23 mouse cellular contexts compared by ENCODE assay signal in the genomic region with DNA sequence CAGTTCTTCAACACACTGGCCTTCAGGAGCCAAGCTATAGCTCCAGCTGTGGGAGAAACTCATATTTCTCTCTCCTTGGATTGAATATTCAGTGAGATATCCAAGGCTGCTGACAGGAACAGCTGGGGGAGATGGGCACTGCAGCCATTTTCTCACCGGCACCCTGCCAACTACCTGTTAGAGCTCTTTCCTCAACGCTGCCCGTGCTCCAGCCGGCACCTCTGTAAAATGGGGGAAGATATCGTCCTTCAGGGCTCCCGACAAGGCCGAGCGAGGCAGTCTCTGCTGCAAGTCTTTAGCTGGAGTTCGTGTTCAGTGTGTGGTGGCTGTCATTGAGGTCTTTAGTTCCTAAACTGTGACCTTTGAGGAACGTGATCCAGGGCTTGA. TPM values are rescaled to one million over a fixed set of nuclear protein-coding genes. Genes with fewer than 3 reads are reported as not detected.
DNase-seq lines count a peak whose midpoint lies in the region; ATAC-seq lines count a peak whose summit lies in the region.
"Had no signal": no experiment of that assay in that cellular context is flagged by ENCODE, and none has a peak within 500 bp of the region (broad histone marks: within the 10 kb centered on the region; RNA-seq: fewer than 3 reads in every experiment).

No protein-coding gene starts in this region.

- peak overlapping the region; percentile 19; the same call in 1 of the 2 replicates for H3K4me3 ChIP-seq in heart, embryonic 10.5 days
- no peak overlapping the region for H3K4me3 ChIP-seq in embryonic facial prominence, embryonic 10.5 days
- H3K4me3 ChIP-seq in heart, embryonic 14.5 days (ENCODE audit: control insufficient read depth in 1 of 2, insufficient read depth in 1 of 2, low read depth in 1 of 2, low read length in 2 of 2): no peak overlapping the region
- no peak overlapping the region for H3K4me3 ChIP-seq in limb, embryonic 10.5 days
- H3K4me3 ChIP-seq: forebrain, embryonic 13.5 days; layer of hippocampus, adult 2 months; left cerebral cortex, adult 2 months; midbrain, embryonic 13.5 days had no signal

- no peak for DNase-seq in heart, embryonic 10.5 days (ENCODE audit: low spot score)
- no peak for DNase-seq in heart, postnatal 25 days (ENCODE audit: low spot score)
- DNase-seq in embryonic facial prominence, embryonic 10.5 days (ENCODE audit: low spot score): peak; percentile 31
- DNase-seq in limb, embryonic 10.5 days (ENCODE audit: low spot score): no peak
- DNase-seq in thymus, postnatal 25 days: no peak
- DNase-seq in gastrocnemius, postnatal 10 days: no peak
- DNase-seq: adrenal gland, postnatal 36 days; cerebellum, adult 9-10 months; kidney, postnatal 25 days; liver, postnatal 0 days; lung, postnatal 14 days; right cerebral cortex, postnatal 14 days had no signal

- intact Hi-C loops in heart, postnatal 25 days (cut with DNase I): no loop called here

- ATAC-seq in heart, embryonic 14.5 days (ENCODE audit: insufficient number of reproducible peaks, insufficient read depth, low FRiP score, low read depth): peak; percentile 40; the same call in 1 of the 2 replicates
- ATAC-seq: forebrain, embryonic 13.5 days; intestine, postnatal 0 days; liver, postnatal 0 days; midbrain, embryonic 13.5 days; Patski had no signal

- peak overlapping the region; percentile 47 for H3K4me2 ChIP-seq in heart, embryonic 14.5 days (ENCODE audit: low read length)
- H3K4me2 ChIP-seq: forebrain, embryonic 13.5 days; liver, embryonic 11.5 days; midbrain, embryonic 13.5 days had no signal

- WGBS in heart, embryonic 10.5 days: 47% methylated on average over 10 of the region's 10 CpGs
- WGBS in embryonic facial prominence, embryonic 10.5 days: 51% methylated on average over 10 of the region's 10 CpGs
- 26% methylated on average over 10 of the region's 10 CpGs for WGBS in heart, embryonic 14.5 days
- 51% methylated on average over 10 of the region's 10 CpGs for WGBS in limb, embryonic 10.5 days

- peaks cover 50% of the 10 kb centered on the region for H3K4me1 ChIP-seq in heart, embryonic 10.5 days
- H3K4me1 ChIP-seq in embryonic facial prominence, embryonic 10.5 days: peaks cover 47% of the 10 kb centered on the region
- H3K4me1 ChIP-seq in heart, embryonic 14.5 days (ENCODE audit: control insufficient read depth in 2 of 2, insufficient read depth in 2 of 2, low read length in 2 of 2): peaks cover 27 to 46% of the 10 kb centered on the region in 2 experiments
- H3K4me1 ChIP-seq in limb, embryonic 10.5 days: peaks cover 60% of the 10 kb centered on the region

- no peaks in the 10 kb centered on the region for H3K9me3 ChIP-seq in heart, embryonic 10.5 days
- H3K9me3 ChIP-seq in embryonic facial prominence, embryonic 10.5 days: no peaks in the 10 kb centered on the region
- H3K9me3 ChIP-seq in heart, embryonic 14.5 days (ENCODE audit: control insufficient read depth, low read length): no peaks in the 10 kb centered on the region
- no peaks in the 10 kb centered on the region for H3K9me3 ChIP-seq in limb, embryonic 10.5 days (replicated peaks)
- H3K9me3 ChIP-seq: forebrain, embryonic 13.5 days; G1E; midbrain, embryonic 13.5 days had no signal

- H3K27me3 ChIP-seq in heart, embryonic 10.5 days (ENCODE audit: insufficient read depth, poor library complexity, severe bottlenecking): no peaks in the 10 kb centered on the region
- peaks cover 4% of the 10 kb centered on the region; the same call in 1 of the 2 replicates for H3K27me3 ChIP-seq in embryonic facial prominence, embryonic 10.5 days (replicated peaks; ENCODE audit: low read depth, poor library complexity, severe bottlenecking)
- H3K27me3 ChIP-seq in heart, embryonic 14.5 days (ENCODE audit: control insufficient read depth, insufficient read depth, low read length): no peaks in the 10 kb centered on the region
- no peaks in the 10 kb centered on the region for H3K27me3 ChIP-seq in limb, embryonic 10.5 days (ENCODE audit: low read depth, poor library complexity, severe bottlenecking)
- H3K27me3 ChIP-seq: CH12.LX; forebrain, embryonic 13.5 days; midbrain, embryonic 13.5 days; Patski had no signal

- H3K9ac ChIP-seq in heart, embryonic 14.5 days (ENCODE audit: low read length): peak overlapping the region; percentile 56; the same call in 1 of the 2 replicates
- H3K9ac ChIP-seq: forebrain, embryonic 13.5 days; liver, postnatal 0 days; midbrain, embryonic 13.5 days had no signal

- H3K27ac ChIP-seq in heart, embryonic 10.5 days: peak overlapping the region; percentile 72
- no peak overlapping the region for H3K27ac ChIP-seq in embryonic facial prominence, embryonic 10.5 days (replicated peaks)
- H3K27ac ChIP-seq in heart, embryonic 14.5 days (replicated peaks in 1 of 2; ENCODE audit: control insufficient read depth in 1 of 2, insufficient read depth in 1 of 2, low read depth in 2 of 2, low read length in 2 of 2): peak overlapping the region; percentile 62 to 91
- H3K27ac ChIP-seq in limb, embryonic 10.5 days: peak overlapping the region; percentile 73
- H3K27ac ChIP-seq: forebrain, embryonic 13.5 days; layer of hippocampus, adult 2 months; left cerebral cortex, adult 2 months; midbrain, embryonic 13.5 days; stomach, postnatal 0 days had no signal

- H3K36me3 ChIP-seq in heart, embryonic 10.5 days: peaks cover 11% of the 10 kb centered on the region; the same call in 1 of the 2 replicates
- H3K36me3 ChIP-seq in embryonic facial prominence, embryonic 10.5 days (replicated peaks): peaks cover 13% of the 10 kb centered on the region; the same call in 1 of the 2 replicates
- peaks cover 9% of the 10 kb centered on the region; the same call in 1 of the 2 replicates for H3K36me3 ChIP-seq in heart, embryonic 14.5 days (ENCODE audit: control insufficient read depth, insufficient read depth, low read length)
- peaks cover 49% of the 10 kb centered on the region for H3K36me3 ChIP-seq in limb, embryonic 10.5 days
- H3K36me3 ChIP-seq: G1E; midbrain, embryonic 13.5 days had no signal

RNA-seq across cellular contexts. Expression of gene Kif26b, which starts 24.0 kb away (rescaled TPM):
- 13.5 and 19.1 TPM in 2 replicates for polyA plus RNA-seq in heart, embryonic 10.5 days (2016; fragmentation: Nextera tagmentation; extraction: Ambion mirVana)
- total RNA-seq in heart, postnatal 25 days (2021): 1 to 10 TPM; 4.2 to 4.4 TPM
- 9.0 and 10.2 TPM in 2 replicates for polyA plus RNA-seq in embryonic facial prominence, embryonic 10.5 days (2016; fragmentation: Nextera tagmentation; extraction: Ambion mirVana)
- 12.7 and 14.4 TPM in 2 replicates for polyA plus RNA-seq in heart, embryonic 14.5 days (2014; fragmentation: Nextera tagmentation; extraction: Ambion mirVana)
- 18.4 and 24.8 TPM in 2 replicates for polyA plus RNA-seq in limb, embryonic 10.5 days (2016; fragmentation: Nextera tagmentation; extraction: Ambion mirVana)
- total RNA-seq in gastrocnemius, postnatal 10 days (2021): 1 to 10 TPM; 1.4 to 1.7 TPM
- total RNA-seq: CH12.LX had no signal
